Mouse (Mus musculus) liver, adult 2 months (tissue): ENCODE results near the gene Spint2.

Source experiments
- CTCF ChIP-seq: fragments of 200-500 bp; IDR thresholded peaks from 2 replicates; pipeline ENCODE4 v1.5.1; 2011; ENCODE audit warnings: low read depth, low read length, control low read depth
- POLR2A ChIP-seq: fragments of 200-500 bp; IDR thresholded peaks from 2 replicates; pipeline ENCODE4 v1.6.1; 2011; ENCODE audit warnings: low read length, control low read depth; ENCODE audit not compliant: insufficient read depth; ENCODE audit errors: extremely low read depth

DNA sequence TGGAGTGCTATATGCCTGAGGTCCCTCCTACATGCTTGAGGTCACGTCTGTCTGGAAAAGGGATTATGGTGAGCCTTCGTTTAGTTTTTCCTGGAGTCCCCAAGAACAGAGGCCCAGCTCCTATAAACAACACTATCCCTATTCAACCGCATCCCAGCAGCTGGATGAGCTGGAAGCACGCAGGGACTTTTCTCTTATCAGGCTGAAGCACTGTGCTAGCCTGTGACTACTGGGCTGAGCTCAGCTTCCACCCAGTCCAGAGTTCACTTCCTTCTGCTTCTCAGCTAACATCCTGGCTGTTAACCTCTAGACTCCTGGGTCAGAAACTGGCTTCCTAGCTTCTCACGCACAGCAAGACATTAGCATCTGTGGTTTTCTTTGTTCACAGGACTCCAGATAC is 27.9 kb downstream of the Spint2 start:
- TF ChIP-seq CTCF (no peak), POLR2A (0 out of 2 replicates have a peak, but pooled peaks have one; percentile 16)
